Mouse (Mus musculus) liver, embryonic 13.5 days (tissue): ENCODE results near the gene Nell1. TPM values are rescaled to one million over a fixed set of nuclear protein-coding genes. Genes with fewer than 3 reads are reported as not detected.

Experiments used
- ATAC-seq: fragments of 200-750 bp; cut with Nextera tagmentation; 2 replicates; pipeline ENCODE4 v1.8.0; 2017; ENCODE audit warnings: low read depth, mild to moderate bottlenecking, moderate number of reproducible peaks, moderate library complexity
- DNase-seq: peaks from one replicate; pipeline ENCODE4 v3.0.0; 2022
- H3K27ac ChIP-seq: fragments of 300-500 bp; sonication (generic); 2 replicates; pipeline ENCODE4 v1.5.1; 2015; ENCODE audit warnings: moderate library complexity, mild to moderate bottlenecking, inconsistent platforms
- H3K27me3 ChIP-seq: fragments of 300-500 bp; sonication (generic); 2 replicates; pipeline ENCODE4 v1.6.1; 2015; ENCODE audit warnings: mild to moderate bottlenecking, inconsistent platforms
- H3K36me3 ChIP-seq: fragments of 300-500 bp; sonication (generic); 2 replicates; pipeline ENCODE4 v1.6.1; 2015; ENCODE audit warnings: mild to moderate bottlenecking, inconsistent platforms
- H3K4me1 ChIP-seq: fragments of 300-500 bp; sonication (generic); replicated peaks from 2 replicates; pipeline ENCODE4 v1.6.1; 2015; ENCODE audit warnings: inconsistent platforms
- H3K4me2 ChIP-seq: fragments of 300-500 bp; sonication (generic); 2 replicates; pipeline ENCODE4 v1.6.1; 2015; ENCODE audit warnings: inconsistent platforms, mild to moderate bottlenecking, moderate library complexity
- H3K4me3 ChIP-seq: fragments of 300-500 bp; sonication (generic); replicated peaks from 2 replicates; pipeline ENCODE4 v1.5.1; 2015; ENCODE audit warnings: mild to moderate bottlenecking, inconsistent platforms
- H3K9ac ChIP-seq: fragments of 300-500 bp; sonication (generic); 2 replicates; pipeline ENCODE4 v1.6.1; 2015; ENCODE audit warnings: mild to moderate bottlenecking, inconsistent platforms
- H3K9me3 ChIP-seq: fragments of 300-500 bp; sonication (generic); replicated peaks from 2 replicates; pipeline ENCODE4 v1.6.1; 2016; ENCODE audit warnings: inconsistent platforms
- WGBS: fragments of 180-500 bp; shearing (Covaris S2); methylation state at CpG from one replicate; pipeline ENCODE4 v1.1.7; 2015; ENCODE audit not compliant: insufficient replicate concordance; 5-methylcytosine and 5-hydroxymethylcytosine counted together
- polyA plus RNA-seq: library from polyadenylated mRNA; unstranded; fragments of >200 nt; fragmentation: Nextera tagmentation; extraction: Ambion mirVana; gene quantifications from 2 replicates; pipeline ENCODE4 v1.2.1, GENCODE M21; 2015

Gene Nell1
- polyA plus RNA-seq, 1 experiment from 2014 or later: 0.12 TPM

DNA sequence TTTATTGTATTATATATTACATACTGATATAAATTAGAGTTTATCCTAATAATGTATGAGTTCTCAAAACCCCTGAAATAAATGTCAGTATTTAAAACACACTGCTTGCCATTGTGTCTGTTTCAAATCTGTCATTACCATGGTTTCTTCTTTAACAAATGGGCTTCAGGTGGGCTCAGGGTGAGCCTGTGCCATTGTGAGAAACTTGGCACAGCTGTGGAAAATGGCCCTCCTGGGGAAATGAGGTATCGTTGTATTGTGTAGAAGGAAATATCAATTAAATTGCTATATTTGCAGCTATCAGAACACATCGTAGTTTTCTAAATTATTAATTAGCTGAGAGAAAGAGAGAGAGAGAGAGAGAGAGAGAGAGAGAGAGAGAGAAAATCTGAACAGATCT lies 10.9 kb upstream of the Nell1 start:
- no peaks in the 10 kb centered on the region for H3K4me1 ChIP-seq
- H3K9ac ChIP-seq: no peak overlapping the region
- ATAC-seq (no peak), DNase-seq (no peak)
- 72% methylated on average over 2 of the region's 2 CpGs for WGBS
- no peaks in the 10 kb centered on the region for H3K27me3 ChIP-seq
- no peak overlapping the region for H3K4me3 ChIP-seq
- no peak overlapping the region for H3K27ac ChIP-seq
- no peak overlapping the region for H3K4me2 ChIP-seq
- H3K36me3 ChIP-seq: no peaks in the 10 kb centered on the region
- H3K9me3 ChIP-seq: no peaks in the 10 kb centered on the region

DNA sequence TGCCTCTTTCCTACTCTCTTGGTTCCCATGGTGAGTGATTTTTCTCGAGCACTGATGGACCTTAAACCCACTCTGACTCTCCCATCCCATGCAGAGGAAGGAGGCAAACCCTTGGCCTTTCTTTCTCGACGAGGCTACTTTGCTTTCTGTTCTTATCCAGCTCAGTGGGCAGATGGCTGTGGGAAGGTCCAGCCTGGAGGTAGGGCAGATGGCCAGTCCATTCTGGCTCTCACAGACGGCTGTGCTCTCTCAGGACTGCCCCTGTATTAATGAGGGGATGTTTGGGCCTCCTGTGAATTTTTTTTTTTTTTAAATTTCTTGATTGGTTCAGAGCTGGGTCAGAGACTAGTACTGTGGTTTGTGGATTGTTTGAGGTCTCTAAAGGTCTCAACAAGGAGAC lies 5.1 kb upstream of the Nell1 start:
- DNase-seq (no peak), ATAC-seq (no peak)
- Histone ChIP-seq H3K9me3 (no peaks in the 10 kb centered on the region), H3K4me2 (no peak overlapping the region), H3K9ac (no peak overlapping the region), H3K4me3 (no peak overlapping the region), H3K27ac (no peak overlapping the region), H3K36me3 (no peaks in the 10 kb centered on the region), H3K4me1 (no peaks in the 10 kb centered on the region), H3K27me3 (peaks cover 21% of the 10 kb centered on the region)
- 33% methylated on average over 4 of the region's 4 CpGs for WGBS

DNA sequence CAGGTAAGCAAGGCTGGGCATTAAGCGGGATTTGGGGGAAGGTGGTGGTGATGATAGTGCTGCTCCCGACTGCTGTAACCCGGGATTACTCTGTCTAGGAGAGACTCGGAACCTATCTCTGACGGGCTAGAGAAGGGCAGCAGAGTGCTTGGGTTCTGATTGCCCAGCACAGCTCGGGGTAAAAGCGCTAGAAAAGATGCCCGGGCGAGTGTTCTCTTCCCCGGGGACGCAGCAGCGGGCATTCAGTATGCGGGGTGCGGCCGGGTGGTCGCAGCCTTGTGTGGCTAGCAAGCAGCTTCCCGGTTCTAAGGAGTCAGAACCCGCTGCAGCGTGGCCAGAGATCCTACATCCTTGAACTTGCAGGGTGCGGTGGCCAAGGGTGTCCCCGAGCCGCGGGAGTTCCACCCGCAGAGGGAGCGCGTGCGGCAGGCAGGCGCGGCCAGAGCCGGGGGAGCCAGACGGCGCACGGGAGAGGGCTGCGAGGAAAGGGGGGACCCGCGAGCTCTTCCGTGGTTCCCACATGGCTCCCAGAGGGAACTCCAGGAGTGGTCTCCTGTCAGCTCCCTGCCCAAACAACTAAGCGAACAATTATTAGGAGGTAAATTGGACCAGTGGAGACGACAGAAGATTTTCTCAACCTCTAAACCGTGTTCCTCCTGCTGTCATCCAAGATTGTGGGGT lies 917 bp downstream of the Nell1 start:
- H3K9me3 ChIP-seq: no peaks in the 10 kb centered on the region
- H3K27me3 ChIP-seq: peaks cover 64% of the 10 kb centered on the region
- no peaks in the 10 kb centered on the region for H3K36me3 ChIP-seq
- ATAC-seq (no peak), DNase-seq (no peak)
- no peak overlapping the region for H3K27ac ChIP-seq
- 2% methylated on average over 40 of the region's 40 CpGs for WGBS
- H3K4me2 ChIP-seq: peak overlapping the region; percentile 47
- no peak overlapping the region for H3K9ac ChIP-seq
- peak overlapping the region; percentile 32 for H3K4me3 ChIP-seq
- H3K4me1 ChIP-seq: no peaks in the 10 kb centered on the region

DNA sequence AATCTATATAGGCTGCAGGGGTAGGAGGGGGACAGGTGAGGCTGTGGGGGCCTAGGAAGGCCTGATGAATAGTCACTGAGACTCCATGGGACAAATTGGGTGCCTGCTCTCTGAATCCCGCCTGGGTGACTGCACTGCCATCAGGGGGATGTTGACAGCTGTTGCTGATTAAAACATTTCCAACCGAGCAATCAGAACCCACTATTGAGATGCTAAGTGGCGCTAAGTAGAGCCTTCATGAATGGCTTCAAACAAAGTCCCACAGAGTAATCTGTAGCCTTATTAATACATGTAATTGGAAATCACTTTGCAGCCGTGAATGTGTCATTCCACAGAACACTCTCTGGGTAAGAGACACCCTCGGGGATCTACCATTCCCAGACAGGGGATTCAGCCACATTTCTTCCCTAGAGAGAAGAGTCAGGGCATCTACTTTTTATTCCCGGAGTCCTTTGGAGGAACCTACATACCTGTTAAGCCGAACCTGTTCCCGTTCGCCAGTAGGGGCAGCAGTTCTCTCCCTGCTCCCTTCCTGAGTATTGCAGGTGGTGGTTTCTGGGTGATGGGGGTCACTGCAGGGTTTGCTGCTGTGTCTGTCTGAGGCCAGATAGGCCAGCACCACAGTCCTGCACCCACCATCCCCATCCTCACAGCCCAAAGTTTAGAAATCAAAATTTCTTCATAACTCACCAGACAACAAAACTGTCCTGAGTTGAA lies 7.0 kb downstream of the Nell1 start:
- Histone ChIP-seq H3K27me3 (peaks cover 22% of the 10 kb centered on the region), H3K27ac (no peak overlapping the region), H3K4me1 (no peaks in the 10 kb centered on the region), H3K9ac (no peak overlapping the region), H3K4me3 (no peak overlapping the region), H3K36me3 (no peaks in the 10 kb centered on the region), H3K9me3 (no peaks in the 10 kb centered on the region), H3K4me2 (no peak overlapping the region)
- DNase-seq (no peak), ATAC-seq (no peak)
- WGBS: 19% methylated on average over 9 of the region's 9 CpGs

DNA sequence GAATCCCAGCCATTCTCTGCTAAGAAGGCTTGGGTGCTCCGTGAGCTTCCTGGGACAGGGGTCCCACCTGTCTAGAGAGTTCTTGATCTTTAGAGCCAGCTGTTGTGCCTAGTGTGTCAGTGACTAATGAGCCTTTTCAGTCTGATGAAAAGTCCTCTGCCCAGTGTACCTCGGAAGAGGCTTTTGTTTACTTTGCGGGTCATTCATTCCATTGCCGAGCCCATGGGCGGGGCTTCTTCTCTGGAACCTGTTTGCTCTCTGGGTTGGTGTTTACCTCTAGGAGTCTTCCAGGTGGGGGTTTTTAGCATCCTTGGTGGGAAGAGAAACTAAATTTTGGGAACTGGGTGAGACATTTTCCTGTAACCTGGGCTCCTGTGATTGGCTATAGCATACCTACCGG lies 10.0 kb downstream of the Nell1 start:
- Histone ChIP-seq H3K4me2 (no peak overlapping the region), H3K4me1 (no peaks in the 10 kb centered on the region), H3K27me3 (peaks cover 5% of the 10 kb centered on the region; the same call in 1 of the 2 replicates), H3K36me3 (no peaks in the 10 kb centered on the region), H3K9ac (no peak overlapping the region), H3K9me3 (no peaks in the 10 kb centered on the region), H3K27ac (no peak overlapping the region), H3K4me3 (no peak overlapping the region)
- no peak for DNase-seq
- WGBS: 46% methylated on average over 6 of the region's 6 CpGs
- no peak for ATAC-seq

DNA sequence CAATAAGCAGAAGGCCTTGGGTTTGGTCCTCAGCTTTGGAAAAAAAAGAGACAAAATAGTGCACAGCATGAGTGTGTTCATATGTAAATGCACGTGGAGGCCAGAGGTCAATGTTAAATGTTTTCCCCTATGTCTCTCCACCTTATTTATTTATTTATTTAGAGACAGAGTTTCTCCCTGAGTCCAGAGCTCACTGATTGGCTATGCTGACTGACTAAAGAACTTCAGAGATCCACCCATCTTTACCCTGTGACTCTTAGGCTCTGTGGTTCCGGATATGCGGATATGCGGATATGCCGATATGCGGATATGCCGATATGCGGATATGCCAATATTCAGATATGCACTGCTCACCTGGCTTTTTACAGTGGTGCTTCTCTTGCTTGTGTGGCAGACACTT lies 11.3 kb downstream of the Nell1 start:
- ATAC-seq: no peak
- 86% methylated on average over 8 of the region's 8 CpGs for WGBS
- no peak for DNase-seq

DNA sequence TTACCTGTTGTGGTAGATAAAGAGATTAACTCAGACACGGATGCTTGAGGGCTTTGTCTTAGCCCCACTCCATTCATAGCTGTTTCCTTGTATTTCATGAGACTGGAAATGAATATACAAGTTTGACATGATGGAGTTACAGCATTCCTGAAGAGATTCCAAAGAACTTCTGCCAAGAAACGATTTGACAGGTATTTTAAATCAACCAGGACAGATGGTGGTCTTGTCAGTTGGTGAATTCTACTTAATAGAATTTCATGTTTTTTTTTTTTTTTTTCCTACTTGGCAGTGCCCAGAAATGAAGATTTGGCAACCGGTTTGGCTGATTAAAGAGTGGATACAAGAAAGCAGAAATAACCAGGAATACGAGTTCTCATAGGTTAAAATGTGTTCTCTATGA lies 24.7 kb downstream of the Nell1 start:
- H3K27ac ChIP-seq: no peak overlapping the region
- H3K4me3 ChIP-seq: no peak overlapping the region
- WGBS: 38% methylated on average over 4 of the region's 4 CpGs
- ATAC-seq (no peak), DNase-seq (no peak)
- no peak overlapping the region for H3K4me2 ChIP-seq
- H3K9ac ChIP-seq: no peak overlapping the region
- H3K36me3 ChIP-seq: no peaks in the 10 kb centered on the region
- H3K4me1 ChIP-seq: no peaks in the 10 kb centered on the region
- H3K9me3 ChIP-seq: no peaks in the 10 kb centered on the region
- H3K27me3 ChIP-seq: no peaks in the 10 kb centered on the region

More for the DNA sequence above, 11.3 kb downstream of the Nell1 start:
- Histone ChIP-seq H3K4me2 (no peak overlapping the region), H3K4me3 (no peak overlapping the region), H3K36me3 (no peaks in the 10 kb centered on the region), H3K9me3 (no peaks in the 10 kb centered on the region), H3K9ac (no peak overlapping the region), H3K4me1 (no peaks in the 10 kb centered on the region), H3K27me3 (no peaks in the 10 kb centered on the region), H3K27ac (no peak overlapping the region)

DNA sequence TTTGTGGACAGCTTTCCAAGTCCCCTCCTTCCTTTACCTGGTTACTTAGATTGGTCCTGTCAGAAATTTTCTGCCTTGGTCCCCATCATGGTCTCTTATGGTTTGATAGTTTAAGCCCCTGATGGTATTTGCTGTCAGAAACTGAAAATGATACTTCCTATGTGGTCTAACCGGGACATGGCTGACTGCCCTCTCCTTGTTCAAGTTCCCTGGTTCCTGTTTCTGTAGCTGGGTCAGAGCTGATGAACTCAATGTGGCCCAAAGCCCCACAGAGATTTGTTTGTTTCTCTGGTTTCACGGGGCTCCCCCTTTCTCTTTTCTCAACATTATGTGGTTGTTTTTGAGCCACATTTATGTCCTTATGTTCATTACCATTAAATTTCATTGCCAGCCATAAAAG lies 30.6 kb downstream of the Nell1 start:
- 37% methylated on average over 2 of the region's 2 CpGs for WGBS

DNA sequence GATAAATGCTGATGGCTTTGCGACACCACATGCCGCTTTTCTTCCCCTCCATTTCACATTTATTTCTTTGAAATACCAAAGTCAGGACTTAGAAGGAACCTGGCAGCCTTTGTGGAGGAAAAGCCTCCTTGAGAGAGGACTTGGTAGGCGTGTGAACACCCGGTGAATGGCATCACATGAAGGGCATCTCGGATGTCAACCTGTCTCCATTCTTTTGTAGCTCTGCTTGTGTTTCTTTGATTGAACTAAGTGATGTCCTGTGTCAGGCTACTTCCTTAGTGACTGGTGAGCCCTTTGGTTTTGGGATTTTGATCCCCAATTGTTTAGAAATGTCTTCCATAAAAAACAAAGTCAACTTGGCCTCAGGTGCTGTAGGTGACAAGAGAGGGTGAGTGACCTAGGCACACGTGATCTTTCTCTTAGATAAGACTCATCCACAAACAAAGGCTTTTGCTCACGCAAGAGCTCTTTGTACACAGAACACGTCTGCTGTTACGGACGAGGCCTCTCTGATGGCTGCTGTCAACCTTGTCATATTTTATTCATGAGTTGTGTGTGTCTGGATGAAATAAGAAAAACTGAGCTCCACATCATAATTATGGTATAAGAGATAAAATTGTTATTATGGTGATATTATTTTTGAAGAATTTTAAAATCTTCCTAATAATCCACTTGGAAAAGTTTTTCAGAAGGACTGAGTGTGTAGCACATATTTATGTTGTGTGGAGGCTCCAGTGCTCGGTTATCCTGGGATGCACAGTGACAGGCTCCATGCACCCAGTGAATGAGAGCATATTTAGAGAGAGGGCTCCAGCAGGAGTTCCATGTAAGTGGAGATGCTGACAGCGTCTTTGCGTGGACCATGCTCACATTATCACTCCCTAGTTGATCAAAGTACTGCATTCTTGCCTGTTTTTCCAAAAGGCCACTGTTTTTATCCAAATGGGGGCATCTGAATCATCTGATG lies 60.8 kb downstream of the Nell1 start:
- ATAC-seq: no peak
- no peak for DNase-seq
- no peak overlapping the region for H3K9ac ChIP-seq
- no peak overlapping the region for H3K4me2 ChIP-seq
- no peak overlapping the region for H3K4me3 ChIP-seq
- H3K9me3 ChIP-seq: no peaks in the 10 kb centered on the region; the same call in 1 of the 2 replicates
- H3K4me1 ChIP-seq: no peaks in the 10 kb centered on the region
- H3K27me3 ChIP-seq: no peaks in the 10 kb centered on the region
- H3K27ac ChIP-seq: no peak overlapping the region
- no peaks in the 10 kb centered on the region for H3K36me3 ChIP-seq
- 62% methylated on average over 13 of the region's 13 CpGs for WGBS

More for the DNA sequence above, 30.6 kb downstream of the Nell1 start:
- Histone ChIP-seq H3K4me1 (no peaks in the 10 kb centered on the region), H3K9ac (no peak overlapping the region), H3K36me3 (no peaks in the 10 kb centered on the region), H3K27ac (no peak overlapping the region), H3K4me2 (no peak overlapping the region), H3K9me3 (no peaks in the 10 kb centered on the region), H3K27me3 (no peaks in the 10 kb centered on the region), H3K4me3 (no peak overlapping the region)
- DNase-seq: no peak
- ATAC-seq: no peak

DNA sequence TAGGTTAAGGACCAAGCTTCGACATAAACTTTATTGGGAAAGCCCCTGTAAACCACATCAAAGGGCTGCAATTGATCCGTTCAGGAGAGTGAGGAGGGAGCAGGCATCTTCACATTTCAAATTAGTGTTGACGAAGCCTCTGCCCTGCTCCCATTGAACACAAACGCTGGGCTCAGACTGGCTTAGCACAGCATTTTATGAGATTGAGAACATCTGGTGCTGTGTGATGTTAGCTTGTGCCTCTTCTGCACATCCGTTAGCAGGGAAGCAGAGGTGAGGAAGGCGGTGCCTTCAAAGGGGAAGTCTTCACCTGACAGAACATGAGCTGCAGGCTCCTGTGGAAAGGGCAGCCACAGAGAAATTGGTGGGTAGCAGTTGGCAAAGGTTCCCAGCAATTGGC lies 66.4 kb downstream of the Nell1 start:
- no peak overlapping the region for H3K4me3 ChIP-seq
- no peaks in the 10 kb centered on the region for H3K36me3 ChIP-seq
- H3K4me2 ChIP-seq: no peak overlapping the region
- no peak for DNase-seq
- H3K4me1 ChIP-seq: no peaks in the 10 kb centered on the region; the same call in 1 of the 2 replicates
- WGBS: 43% methylated on average over 6 of the region's 6 CpGs
- H3K27me3 ChIP-seq: no peaks in the 10 kb centered on the region
- H3K9me3 ChIP-seq: no peaks in the 10 kb centered on the region
- no peak overlapping the region for H3K27ac ChIP-seq
- H3K9ac ChIP-seq: no peak overlapping the region
- no peak for ATAC-seq

DNA sequence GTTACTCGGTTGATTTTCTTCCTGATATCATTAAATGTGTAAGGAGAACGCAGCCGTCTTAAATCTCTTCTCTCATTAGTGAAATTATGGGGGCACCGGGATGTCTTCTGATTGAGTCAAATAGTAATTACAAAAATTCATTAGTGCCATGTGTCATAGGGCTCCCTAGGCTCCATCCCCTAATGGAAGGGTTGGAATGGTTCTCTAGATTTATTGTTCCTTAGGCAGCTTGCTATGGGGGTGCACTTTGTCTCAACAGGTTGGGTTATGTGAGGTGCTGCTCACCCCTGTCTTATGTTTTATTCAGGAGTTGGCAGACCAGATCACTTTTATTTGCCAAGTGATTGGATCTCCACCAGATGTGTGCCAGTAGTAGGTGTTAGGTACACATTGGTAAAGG lies 75.5 kb downstream of the Nell1 start:
- H3K4me3 ChIP-seq: no peak overlapping the region
- no peak overlapping the region for H3K4me2 ChIP-seq
- no peak overlapping the region for H3K9ac ChIP-seq
- H3K27ac ChIP-seq: no peak overlapping the region
- H3K27me3 ChIP-seq: no peaks in the 10 kb centered on the region
- no peaks in the 10 kb centered on the region for H3K36me3 ChIP-seq
- ATAC-seq (no peak), DNase-seq (no peak)
- WGBS: 75% methylated on average over 4 of the region's 4 CpGs
- H3K4me1 ChIP-seq: no peaks in the 10 kb centered on the region; the same call in 1 of the 2 replicates
- H3K9me3 ChIP-seq: no peaks in the 10 kb centered on the region
